Mouse (Mus musculus): ENCODE data around the gene Olfr1220.

Gene Olfr1220

DNA sequence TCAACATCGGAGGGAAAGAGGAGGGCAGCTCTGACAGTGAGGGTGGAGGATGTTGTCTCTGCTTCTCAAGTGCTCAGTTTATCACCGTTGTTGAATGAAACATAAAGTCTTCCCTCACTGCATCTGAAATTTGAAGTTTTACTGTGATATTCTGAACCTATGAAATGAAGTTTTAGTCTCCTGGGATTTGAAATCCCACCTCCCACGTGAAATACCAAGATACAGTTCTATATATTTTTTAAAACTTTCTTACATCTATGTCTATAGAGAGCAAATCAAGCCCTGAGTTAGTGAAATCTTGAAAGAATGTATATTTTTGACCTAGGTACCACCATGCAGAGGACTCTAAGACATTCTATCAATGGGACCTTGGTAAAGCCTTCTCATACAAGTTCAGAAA lies at the start of gene Olfr1220:
Gene Olfr1220 (minus strand): TSS at position 101 of the 400 bp plus-strand sequence.
- DNase-seq (ENCODE audit: low read depth, low spot score): no peak

DNA sequence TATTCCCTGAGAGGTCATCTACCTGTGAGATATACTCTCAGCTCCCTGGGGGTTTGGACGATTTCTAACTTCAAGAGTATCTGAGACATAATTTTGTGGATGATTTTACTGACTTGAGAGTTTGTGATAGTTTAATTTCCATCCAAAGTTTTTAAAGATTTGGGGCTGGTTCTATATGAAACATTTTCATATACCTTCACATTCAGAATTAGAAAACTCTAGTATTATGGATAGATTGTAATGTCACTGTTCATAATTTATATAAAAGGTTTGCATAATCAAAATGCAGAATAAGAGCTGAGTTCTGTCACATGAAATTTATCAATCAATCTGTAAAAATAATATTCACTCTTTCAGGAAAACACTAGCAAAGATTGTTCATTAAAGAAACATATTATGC lies 44.8 kb upstream of the Olfr1220 start, which contains the start of gene Olfr1223:
Gene Olfr1223 (minus strand): TSS at position 101 of the 400 bp plus-strand sequence.
- DNase-seq (ENCODE audit: low read depth, low spot score): no peak

DNA sequence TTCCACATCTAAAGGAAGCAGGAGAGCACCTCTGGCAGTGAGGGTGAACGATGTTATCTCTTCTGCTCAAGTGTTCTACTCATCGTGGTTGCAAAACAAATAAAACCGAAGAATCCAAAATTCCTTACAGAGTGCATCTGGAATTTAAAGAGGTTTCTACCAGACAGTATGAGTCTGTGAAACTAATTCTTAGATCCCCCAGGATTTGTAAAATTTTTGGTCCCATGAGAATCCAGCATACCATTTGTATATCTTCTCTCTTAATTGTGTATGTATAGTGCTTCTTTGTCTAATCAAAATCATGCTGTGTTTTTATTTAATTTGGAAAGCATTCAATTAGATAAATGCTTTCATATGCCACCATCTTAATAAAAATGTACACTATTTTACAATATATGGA lies 26.3 kb upstream of the Olfr1220 start, which contains the start of gene Olfr1222:
Gene Olfr1222 (minus strand): TSS at position 101 of the 400 bp plus-strand sequence.
- DNase-seq (ENCODE audit: low read depth, low spot score): no peak

DNA sequence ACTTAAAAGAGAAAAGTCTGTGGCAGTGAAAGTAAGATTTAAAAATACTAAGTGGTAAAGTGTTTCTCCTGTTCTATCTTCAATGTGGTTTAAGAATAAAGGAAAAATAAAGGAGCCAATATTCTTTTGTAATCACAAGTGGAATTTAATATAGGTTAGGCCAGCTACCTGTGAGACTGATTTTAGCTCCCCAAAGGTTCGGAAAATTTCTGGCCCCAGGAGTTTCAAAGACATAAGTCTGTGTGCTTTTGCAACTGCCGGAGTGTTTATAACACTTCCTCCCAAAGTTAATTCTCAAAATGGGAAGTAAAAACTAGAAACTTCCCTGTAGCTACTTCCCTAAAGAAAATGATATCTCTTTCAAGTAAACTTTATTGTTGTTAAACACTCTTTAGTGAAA lies 10.5 kb upstream of the Olfr1220 start, which contains the start of gene Olfr1221:
Gene Olfr1221 (minus strand): TSS at position 101 of the 400 bp plus-strand sequence.
- no peak for DNase-seq (ENCODE audit: low read depth, low spot score)

DNA sequence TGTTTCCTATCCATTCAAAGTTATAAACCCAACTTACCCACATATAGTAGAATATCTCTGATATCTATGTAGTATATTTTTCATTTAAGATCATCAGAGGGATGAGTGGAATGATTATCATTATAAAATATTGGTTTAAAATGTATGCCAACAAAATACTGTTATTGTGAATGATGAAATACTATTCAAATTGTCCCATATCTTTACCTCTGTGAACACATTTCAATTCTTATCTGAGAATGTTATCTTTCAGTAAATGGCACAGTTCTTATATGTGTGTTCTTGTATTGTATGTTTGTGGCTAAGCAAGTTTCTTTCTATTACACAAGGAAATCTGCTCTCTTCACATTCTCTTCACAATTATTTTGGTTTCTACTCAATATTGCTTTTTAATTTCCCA lies 984 bp downstream of the Olfr1220 start:
- no peak for DNase-seq (ENCODE audit: low read depth, low spot score)

DNA sequence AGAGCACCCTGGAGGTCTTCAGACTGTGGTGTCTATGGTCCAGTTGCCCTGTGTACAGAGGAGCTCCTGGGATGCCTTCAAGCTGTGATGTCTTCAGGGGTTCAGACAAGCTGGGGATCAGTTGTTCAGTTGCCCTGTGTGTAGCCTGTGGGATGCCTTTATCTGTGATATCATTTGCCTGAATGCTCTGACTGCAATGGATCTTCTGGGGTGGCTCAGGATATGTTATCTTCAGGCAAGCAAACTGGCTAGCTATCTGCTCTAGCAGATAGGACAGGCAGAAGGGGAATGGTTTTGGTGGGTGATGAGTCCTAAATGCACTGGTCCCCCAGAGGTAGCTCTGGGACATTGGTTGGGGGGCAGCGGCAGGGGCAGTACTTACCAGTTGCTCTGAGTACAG lies 12.8 kb downstream of the Olfr1220 start:
- DNase-seq (ENCODE audit: low read depth, low spot score): no peak

DNA sequence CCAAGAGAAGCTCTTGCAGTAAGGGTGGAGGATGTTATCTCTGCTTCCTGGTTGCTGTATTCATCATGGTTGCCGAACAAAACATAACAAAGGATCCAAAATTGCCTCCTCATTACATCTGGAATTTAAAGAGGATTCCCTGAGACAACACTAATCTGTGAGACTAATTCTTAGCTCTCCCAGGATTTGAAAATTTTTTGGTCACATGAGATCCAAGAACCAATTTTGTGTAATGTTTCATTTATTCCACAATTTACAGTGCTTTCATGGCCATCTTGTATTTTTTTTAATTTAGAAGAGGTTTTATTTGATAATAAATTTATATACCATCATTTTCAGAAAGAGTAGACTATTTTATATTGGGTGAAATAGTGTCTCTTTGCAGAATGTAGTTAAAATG lies 23.2 kb downstream of the Olfr1220 start, which contains the start of gene Olfr1219:
Gene Olfr1219 (minus strand): TSS at position 101 of the 400 bp plus-strand sequence.
- no peak for DNase-seq (ENCODE audit: low read depth, low spot score)

DNA sequence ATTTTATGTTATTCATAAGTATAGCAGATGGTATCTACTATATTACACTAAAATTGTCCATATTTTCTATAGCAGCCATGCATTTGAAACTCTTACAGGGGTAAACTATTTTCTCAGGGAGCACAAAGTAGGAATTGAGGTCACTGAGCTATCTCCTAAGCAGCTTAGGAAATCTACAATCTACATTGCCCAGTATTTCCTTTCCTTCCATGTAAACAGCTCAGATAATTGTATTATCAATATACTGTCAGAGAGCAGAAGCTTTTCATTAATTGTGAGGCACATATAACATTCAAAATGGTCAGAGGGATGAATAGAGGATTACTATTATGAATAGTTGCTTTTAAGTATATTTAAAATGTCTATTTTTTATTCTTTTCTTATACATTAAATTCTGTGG lies 25.1 kb downstream of the Olfr1220 start:
- DNase-seq (ENCODE audit: low read depth, low spot score): no peak

DNA sequence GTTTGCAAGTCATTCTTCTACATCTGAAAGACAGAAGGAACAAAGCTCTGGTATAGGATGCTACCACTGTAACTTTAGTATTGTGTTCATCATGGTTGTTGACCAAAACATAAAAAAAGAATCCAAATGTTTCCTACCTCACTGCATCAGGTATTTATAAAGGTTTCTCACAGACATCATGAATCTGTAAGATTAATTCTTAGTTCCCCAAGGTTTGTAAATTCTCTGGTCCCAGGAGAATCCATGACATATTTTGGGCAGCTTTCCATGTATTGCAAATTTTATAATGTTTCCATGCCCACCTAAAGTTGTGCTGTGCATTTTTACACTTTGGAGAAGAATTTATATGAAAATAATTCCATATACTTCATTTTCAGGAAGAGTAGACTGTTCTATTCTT lies 45.5 kb downstream of the Olfr1220 start, which contains the start of gene Olfr1218:
Gene Olfr1218 (minus strand): TSS at position 101 of the 400 bp plus-strand sequence.
- DNase-seq (ENCODE audit: low read depth, low spot score): no peak
